20 mouse cellular contexts compared by ENCODE assay signal in genomic region chr14:25757917-25758316, GRCm38 (mm10). TPM values are rescaled to one million over a fixed set of nuclear protein-coding genes. Genes with fewer than 3 reads are reported as not detected.
DNase-seq lines count a peak whose midpoint lies in the region; ATAC-seq and TF ChIP-seq lines count a peak whose summit lies in the region.
"Had no signal": no experiment of that assay in that cellular context is flagged by ENCODE, and none has a peak within 500 bp of the region (broad histone marks: within the 10 kb centered on the region; RNA-seq: fewer than 3 reads in every experiment).

No protein-coding gene starts in this region.

- intact Hi-C loops in gastrocnemius, adult 2 months (cut with DNase I), result no loop called here

- WGBS in heart, embryonic 15.5 days, result 36% methylated on average over 4 of the region's 4 CpGs
- WGBS in intestine, embryonic 16.5 days, result 54% methylated on average over 4 of the region's 4 CpGs
- WGBS in stomach, embryonic 15.5 days, result 48% methylated on average over 4 of the region's 4 CpGs

- peak overlapping the region; percentile 81 for H3K27ac ChIP-seq in gastrocnemius, adult 2 months
- H3K27ac ChIP-seq in heart, embryonic 15.5 days, result peak overlapping the region; percentile 85
- H3K27ac ChIP-seq in intestine, embryonic 16.5 days (ENCODE audit: low read length), result peak overlapping the region; percentile 9; the same call in 1 of the 2 replicates
- H3K27ac ChIP-seq in stomach, embryonic 15.5 days, result peak overlapping the region; percentile 28; the same call in 1 of the 2 replicates
- H3K27ac ChIP-seq: hindbrain, embryonic 12.5 days; midbrain, embryonic 10.5 days; neural tube, embryonic 12.5 days had no signal

- peak overlapping the region; percentile 16; the same call in 1 of the 2 replicates for H3K4me2 ChIP-seq in heart, embryonic 15.5 days
- no peak overlapping the region for H3K4me2 ChIP-seq in intestine, embryonic 16.5 days (ENCODE audit: low read depth, low read length)
- H3K4me2 ChIP-seq in stomach, embryonic 15.5 days, result no peak overlapping the region
- H3K4me2 ChIP-seq: hindbrain, embryonic 12.5 days; neural tube, embryonic 12.5 days had no signal

- no peak overlapping the region for H3K4me3 ChIP-seq in gastrocnemius, adult 2 months
- no peak overlapping the region for H3K4me3 ChIP-seq in heart, embryonic 15.5 days
- no peak overlapping the region for H3K4me3 ChIP-seq in intestine, embryonic 16.5 days (ENCODE audit: low read length)
- no peak overlapping the region for H3K4me3 ChIP-seq in stomach, embryonic 15.5 days (replicated peaks)
- H3K4me3 ChIP-seq: erythroblast, embryonic 14.5 days; hindbrain, embryonic 12.5 days; midbrain, embryonic 10.5 days; neural tube, embryonic 12.5 days had no signal

- no peaks in the 10 kb centered on the region for H3K27me3 ChIP-seq in heart, embryonic 15.5 days
- H3K27me3 ChIP-seq in intestine, embryonic 16.5 days (replicated peaks; ENCODE audit: control insufficient read depth, insufficient read depth, low read length), result no peaks in the 10 kb centered on the region
- no peaks in the 10 kb centered on the region for H3K27me3 ChIP-seq in stomach, embryonic 15.5 days (replicated peaks)
- H3K27me3 ChIP-seq: hindbrain, embryonic 12.5 days; neural tube, embryonic 12.5 days had no signal

- no peak overlapping the region for H3K9ac ChIP-seq in heart, embryonic 15.5 days
- 0 out of 2 replicates have a peak overlapping the region, but pooled peaks have one; percentile 14 for H3K9ac ChIP-seq in intestine, embryonic 16.5 days (ENCODE audit: low read depth, low read length)
- no peak overlapping the region for H3K9ac ChIP-seq in stomach, embryonic 15.5 days
- H3K9ac ChIP-seq: hindbrain, embryonic 12.5 days; neural tube, embryonic 12.5 days had no signal

- peaks cover 15% of the 10 kb centered on the region; the same call in 1 of the 2 replicates for H3K36me3 ChIP-seq in heart, embryonic 15.5 days
- no peaks in the 10 kb centered on the region; the same call in 1 of the 2 replicates for H3K36me3 ChIP-seq in intestine, embryonic 16.5 days (ENCODE audit: control insufficient read depth, insufficient read depth, low read length)
- H3K36me3 ChIP-seq in stomach, embryonic 15.5 days, result no peaks in the 10 kb centered on the region
- H3K36me3 ChIP-seq: hindbrain, embryonic 12.5 days; midbrain, embryonic 10.5 days had no signal

- peaks cover 91% of the 10 kb centered on the region for H3K4me1 ChIP-seq in heart, embryonic 15.5 days (replicated peaks)
- peaks cover 49% of the 10 kb centered on the region for H3K4me1 ChIP-seq in intestine, embryonic 16.5 days (ENCODE audit: control insufficient read depth, insufficient read depth, low read length)
- peaks cover 58% of the 10 kb centered on the region for H3K4me1 ChIP-seq in stomach, embryonic 15.5 days

- H3K9me3 ChIP-seq in heart, embryonic 15.5 days (replicated peaks), result no peaks in the 10 kb centered on the region
- H3K9me3 ChIP-seq in intestine, embryonic 16.5 days (ENCODE audit: control insufficient read depth, low read length), result no peaks in the 10 kb centered on the region
- no peaks in the 10 kb centered on the region for H3K9me3 ChIP-seq in stomach, embryonic 15.5 days
- H3K9me3 ChIP-seq: hindbrain, embryonic 12.5 days; midbrain, embryonic 10.5 days; neural tube, embryonic 12.5 days had no signal

- peak; percentile 70 for ATAC-seq in heart, embryonic 15.5 days (replicated peaks; ENCODE audit: insufficient number of reproducible peaks, insufficient read depth, low FRiP score, low read depth)
- no peak for ATAC-seq in intestine, embryonic 16.5 days
- ATAC-seq in stomach, embryonic 15.5 days (ENCODE audit: insufficient read depth, low FRiP score, low read depth), result no peak
- ATAC-seq: forebrain, embryonic 16.5 days had no signal

- TF ChIP-seq CTCF in gastrocnemius, adult 2 months (IDR thresholded peaks at IDR 0.05), result no peak

- peak; percentile 70 for DNase-seq in gastrocnemius, adult 2 months
- DNase-seq in gastrocnemius, postnatal 10 days, result no peak
- no peak for DNase-seq in heart, adult 18-20 months
- DNase-seq in cerebellum, adult 18-20 months, result no peak
- DNase-seq in right cerebral cortex, postnatal 25 days, result no peak
- DNase-seq: cerebellum, postnatal 10 days; kidney, adult 11 months; kidney, postnatal 10 days; layer of hippocampus, adult 9-11 months; lung, adult 18-20 months; lung, postnatal 4 days; thymus, adult 18-20 months had no signal

RNA-seq across cellular contexts. Expression of gene Zcchc24, which starts 10.9 kb away (rescaled TPM):
- total RNA-seq in gastrocnemius, adult 2 months (2021), result 10 to 100 TPM; 40.6 to 59.3 TPM
- 10 to 100 TPM; 65.9 to 66.6 TPM for total RNA-seq in gastrocnemius, postnatal 10 days (2021)
- 22.4 and 26.8 TPM in 2 replicates for polyA plus RNA-seq in heart, embryonic 15.5 days (2015; fragmentation: Nextera tagmentation; extraction: Ambion mirVana)
- 10 to 100 TPM; 33.9 to 34.9 TPM for total RNA-seq in heart, adult 18-20 months (2021)
- 9.1 and 10.0 TPM in 2 replicates for polyA plus RNA-seq in intestine, embryonic 16.5 days (2015; fragmentation: Nextera tagmentation; extraction: Ambion mirVana)
- 25.7 and 26.9 TPM in 2 replicates for polyA plus RNA-seq in stomach, embryonic 15.5 days (2015; fragmentation: Nextera tagmentation; extraction: Ambion mirVana)

Comparison
In these comparisons a context has a peak if more than half of its experiments do, and no peak if none do; other contexts are left out.
1. H3K27ac ChIP-seq: peak in every context shown above with its lines; median percentile 85 in heart, embryonic 15.5 days; 81 in gastrocnemius, adult 2 months; 28 in stomach, embryonic 15.5 days; 9 in intestine, embryonic 16.5 days.